Mouse (Mus musculus): ENCODE results near the gene Dand5.
"Not testable (repeated sequence)": the region's sequence is repeated elsewhere in the genome, so short reads cannot be mapped to it uniquely, and the experiment has no call there.

Dand5 gene

GRCm38 (mm10) chr8:84834002-84834865 is 11.6 kb upstream of the Dand5 start:
- peak; percentile 82 to 87 for DNase-seq

GRCm38 (mm10) chr8:84832759-84833742 is 10.4 kb upstream of the Dand5 start:
- peak in 1 of 2 experiments; percentile 13 for DNase-seq

GRCm38 (mm10) chr8:84832034-84832717 is 9.6 kb upstream of the Dand5 start:
- peak; percentile 87 to 89 for DNase-seq

GRCm38 (mm10) chr8:84831490-84831889 is 8.9 kb upstream of the Dand5 start, which contains the start of gene Gadd45gip1:
Gene Gadd45gip1 (plus strand): TSS chr8:84831522.
- DNase-seq: peak in 1 of 2 experiments; percentile 30

DNA sequence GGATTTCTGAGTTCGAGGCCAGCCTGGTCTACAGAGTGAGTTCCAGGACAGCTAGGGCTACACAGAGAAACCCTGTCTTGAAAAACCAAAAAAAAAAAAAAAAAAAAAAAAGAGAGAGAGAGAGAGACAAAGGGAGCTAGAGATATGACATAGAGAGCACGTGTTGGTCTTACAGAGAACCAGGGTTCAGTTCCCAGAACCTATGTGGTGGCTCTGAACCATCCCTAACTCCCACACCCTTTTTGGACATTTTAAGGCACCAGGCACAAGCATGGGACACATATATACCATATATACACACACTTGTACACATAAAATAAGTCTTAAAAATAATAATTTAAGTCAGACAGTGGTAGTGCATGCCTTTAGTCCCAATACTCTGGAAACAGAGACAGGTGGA is 3.9 kb upstream of the Dand5 start:
- DNase-seq: not testable (repeated sequence)

DNA sequence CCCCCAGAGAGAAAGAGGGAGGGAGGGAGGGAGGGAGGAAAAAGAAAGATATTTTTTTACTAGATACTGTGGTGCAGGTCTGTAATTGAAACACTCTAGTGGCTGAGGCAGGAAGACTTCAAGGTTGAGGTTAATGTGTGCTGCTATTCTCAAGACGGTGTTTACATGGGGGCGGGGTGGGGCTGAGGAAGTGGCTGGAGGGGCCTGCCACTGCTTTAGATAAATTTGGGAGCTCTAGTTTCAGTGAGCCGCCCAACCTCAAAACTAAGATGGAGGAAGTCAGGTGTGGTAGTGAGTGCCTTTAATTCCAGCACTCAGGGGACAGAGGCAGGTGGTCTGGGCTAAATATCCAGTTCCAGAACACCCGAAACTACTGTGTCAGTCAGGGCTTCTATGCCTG is 3.0 kb upstream of the Dand5 start:
- no peak for DNase-seq

- DNase-seq: peak; percentile 84 to 87
Observed at GRCm38 (mm10) chr8:84823653-84824052, 1.0 kb upstream of the Dand5 start.

- no peak for DNase-seq
Observed at GRCm38 (mm10) chr8:84816117-84816516, 6.5 kb downstream of the Dand5 start.

DNA sequence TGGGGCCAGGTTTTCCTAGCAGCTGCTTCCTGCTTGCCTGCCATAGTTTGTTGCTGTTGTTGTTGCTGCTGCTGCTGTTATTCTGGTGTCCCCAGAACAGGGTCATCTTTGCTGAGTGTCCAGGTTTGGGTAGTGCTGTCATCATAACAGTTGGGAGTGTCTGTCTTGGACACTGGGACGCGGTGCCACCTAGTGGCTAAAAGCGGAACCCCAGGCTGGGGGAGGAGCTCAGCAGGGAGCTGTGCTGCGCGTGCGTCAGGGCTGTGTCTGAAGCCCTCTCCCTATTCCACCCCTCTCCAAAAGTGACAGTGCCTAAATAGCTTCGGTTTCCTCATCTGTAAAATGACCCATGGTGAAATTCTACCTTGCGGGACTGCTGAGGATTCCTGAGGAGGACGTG is 7.1 kb downstream of the Dand5 start:
- peak; percentile 97 to 99 for DNase-seq

DNA sequence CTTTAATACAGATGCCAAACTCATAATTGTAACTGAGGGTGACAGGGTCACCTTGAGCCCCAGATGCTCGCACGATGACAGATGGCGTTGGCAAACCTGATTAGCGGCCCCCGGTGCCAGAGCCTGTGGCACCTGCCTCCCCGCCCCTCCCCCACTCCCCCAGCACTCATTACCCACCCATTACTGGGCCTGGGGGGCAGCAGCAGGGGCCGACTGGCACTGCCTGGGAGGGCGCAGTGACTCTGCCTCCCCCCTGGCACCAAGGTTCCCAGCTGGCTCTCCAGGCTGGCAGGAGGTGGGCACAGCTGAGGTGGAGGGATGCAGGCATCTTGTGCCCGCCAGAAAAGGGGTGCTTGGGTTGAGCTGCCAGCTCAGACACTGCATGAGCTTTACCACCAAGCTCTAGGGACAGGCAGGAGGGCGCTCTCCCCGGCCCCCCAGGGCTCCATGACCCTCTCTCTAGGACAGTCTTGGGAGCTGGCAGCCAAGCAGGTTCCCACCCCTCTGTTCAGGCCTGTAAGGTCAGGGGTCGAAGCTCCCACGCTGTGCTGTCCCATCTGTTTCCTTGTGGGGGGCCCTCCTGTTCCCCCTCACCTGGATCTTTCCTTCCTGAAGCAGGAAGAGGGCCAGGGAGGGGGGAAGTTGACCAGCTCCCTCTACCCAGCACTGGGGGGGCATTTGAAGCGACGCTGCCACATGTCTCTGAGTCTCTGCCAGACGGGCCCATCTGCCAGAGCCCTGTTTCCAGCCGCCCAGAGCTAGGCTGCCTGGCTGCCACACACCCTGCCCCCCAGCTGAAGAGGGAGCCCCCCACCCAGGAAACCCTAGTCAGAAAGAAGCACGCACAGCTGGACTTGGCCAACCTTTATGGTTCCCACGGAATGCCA is 7.8 kb downstream of the Dand5 start:
- peak; percentile 94 to 95 for DNase-seq

DNA sequence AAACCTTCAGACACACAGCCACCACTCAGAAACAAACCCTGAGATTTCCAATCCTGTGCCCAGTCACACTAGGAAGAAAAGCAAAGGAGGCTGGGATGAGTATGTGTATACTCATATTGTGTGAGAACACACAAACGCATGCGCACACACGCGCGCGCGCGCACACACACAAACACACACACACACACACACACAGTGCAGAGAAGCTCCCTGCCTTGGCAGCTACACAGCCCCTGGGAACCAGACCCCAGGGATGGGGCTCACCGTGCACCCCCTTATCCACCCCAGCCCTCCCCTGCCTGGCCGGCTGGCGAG is 8.4 kb downstream of the Dand5 start:
- no peak for DNase-seq

DNA sequence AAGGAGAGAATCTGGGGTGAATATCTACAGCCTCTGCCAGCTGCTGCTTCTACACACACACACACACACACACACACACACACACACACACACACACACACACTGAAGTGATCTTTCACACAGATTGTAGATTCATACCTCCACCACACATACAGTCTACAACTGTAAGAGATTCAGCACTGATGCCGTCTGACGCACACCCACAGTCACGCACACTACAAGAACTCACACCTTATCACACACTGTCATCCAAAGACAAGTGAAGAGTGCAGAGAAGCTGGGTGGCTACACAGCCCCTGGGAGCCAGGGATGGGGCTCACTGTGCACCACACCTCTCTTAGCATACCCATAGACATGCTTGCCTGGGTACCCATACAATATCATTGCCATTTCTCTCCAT is 8.8 kb downstream of the Dand5 start:
- DNase-seq: no peak

GRCm38 (mm10) chr8:84813059-84813458 is 9.6 kb downstream of the Dand5 start:
- DNase-seq: peak; percentile 94 to 96

- peak in 1 of 2 experiments; percentile 40 for DNase-seq
Observed at GRCm38 (mm10) chr8:84811303-84811702, 11.3 kb downstream of the Dand5 start.

DNA sequence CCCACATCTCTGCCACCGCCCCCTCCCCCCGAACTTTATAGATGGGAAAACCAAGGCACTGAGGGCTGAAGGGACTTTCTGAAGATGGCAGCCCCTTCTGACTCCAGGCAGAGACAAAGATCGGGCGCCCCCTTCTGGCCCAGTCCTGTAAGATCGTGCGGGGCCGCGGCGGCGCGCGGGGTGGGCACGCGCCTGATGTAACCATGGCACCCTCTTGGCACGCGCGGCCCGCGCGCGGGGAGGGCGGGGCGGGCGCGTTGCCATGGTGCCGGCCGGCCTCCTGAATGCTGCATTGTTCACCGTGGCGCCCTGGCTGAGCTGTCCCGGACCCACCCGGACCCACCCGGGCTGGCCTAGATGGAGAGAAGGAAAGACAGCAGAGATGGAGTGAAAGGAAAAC is 11.7 kb downstream of the Dand5 start:
- peak; percentile 99 to 100 for DNase-seq

DNA sequence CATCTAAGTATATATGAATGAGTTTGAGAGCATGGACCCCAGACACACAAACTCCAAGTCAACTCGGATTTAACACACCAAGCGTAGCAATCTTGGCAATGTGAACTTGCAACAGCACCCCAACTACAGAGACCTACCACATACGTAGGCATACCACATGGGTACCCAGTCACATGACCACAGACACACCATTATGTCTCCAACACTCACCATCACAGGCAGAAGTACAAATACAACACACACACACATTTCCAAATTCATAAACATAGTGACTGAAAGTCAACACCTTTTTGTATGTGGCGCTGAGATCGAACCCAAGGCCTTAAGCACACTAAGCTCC is 12.7 kb downstream of the Dand5 start:
- DNase-seq: no peak

DNA sequence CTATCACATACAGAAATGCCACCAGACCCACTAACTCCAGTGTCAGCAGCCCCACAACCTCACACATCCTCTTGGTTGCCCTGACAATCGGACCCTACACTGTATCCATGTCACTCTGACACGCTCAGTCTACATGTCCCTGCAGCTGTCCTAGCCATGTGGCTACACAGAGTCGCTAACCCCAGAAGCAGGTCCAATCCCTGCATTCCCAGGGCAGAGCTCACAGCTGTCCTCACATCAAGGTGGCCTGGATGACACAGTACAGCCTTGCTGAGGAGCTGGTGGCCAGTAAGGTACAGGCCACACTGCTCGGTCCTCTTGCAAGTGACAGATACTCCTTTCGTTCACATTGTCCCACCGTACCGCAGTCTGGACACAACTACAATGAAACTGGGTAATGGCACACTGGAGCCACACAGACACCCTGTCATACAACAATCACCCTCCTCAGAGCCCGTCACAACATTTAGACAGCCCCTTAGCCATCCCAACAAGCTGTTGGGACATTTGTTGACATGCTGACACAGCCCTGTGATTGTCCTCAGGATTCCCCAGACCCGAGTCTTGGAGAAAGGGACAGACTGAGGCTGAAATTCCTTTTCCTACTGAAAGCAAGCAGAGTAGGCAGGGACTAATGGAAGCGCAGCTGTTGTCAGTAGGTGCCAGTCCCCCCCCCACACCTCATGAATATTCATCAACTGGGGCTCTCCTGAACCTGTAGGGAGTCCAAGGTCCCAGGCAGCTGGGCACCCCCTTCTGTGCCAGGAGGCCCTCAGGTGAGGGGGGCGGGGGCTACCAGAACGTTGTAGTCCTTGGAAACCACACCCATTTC is 13.3 kb downstream of the Dand5 start:
- peak; percentile 63 to 70 for DNase-seq

DNA sequence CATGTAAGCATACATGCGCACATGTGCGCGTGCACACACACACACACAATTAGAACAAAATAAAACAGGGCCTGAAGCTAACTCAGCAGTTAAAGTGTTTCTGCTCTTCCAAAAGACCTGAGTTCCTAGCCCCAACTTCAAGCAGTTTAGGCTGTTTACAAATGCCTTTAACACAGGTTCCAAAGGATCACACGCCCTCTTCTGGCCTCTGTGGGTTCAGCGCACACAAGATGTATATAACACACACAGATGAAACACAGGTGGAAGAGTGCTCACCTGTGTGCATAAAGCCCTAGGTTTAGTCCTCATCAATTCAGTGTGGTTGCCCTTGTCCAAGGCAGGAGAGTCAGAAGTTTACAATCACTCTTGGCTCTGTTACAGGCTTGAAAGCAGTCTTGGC is 16.6 kb downstream of the Dand5 start:
- DNase-seq: no peak

GRCm38 (mm10) chr8:84799999-84800831 is 22.4 kb downstream of the Dand5 start, which contains the start of gene Nfix:
Gene Nfix (minus strand): TSS chr8:84800344.
- DNase-seq: peak; percentile 87 to 90

Data from cerebellum, postnatal 10 days (tissue).